Mouse (Mus musculus): ENCODE measurements at regions not wholly inside any gene's neighbourhood (a gene's known extent, or its start where the extent isn't known, plus 50 kb on each side); places are given as distances from the start of the nearest gene placed in this dataset.

GRCm38 (mm10) chr6:126384210-126385012, 150.8 kb downstream of the Kcna5 start:
- TF ChIP-seq CTCF (IDR thresholded peaks at IDR 0.05; ENCODE audit: borderline replicate concordance, extremely low read depth, insufficient read depth, insufficient read length) (no peak), POLR2A (IDR thresholded peaks at IDR 0.05; ENCODE audit: borderline replicate concordance, extremely low read depth, insufficient read depth, insufficient read length, poor library complexity, severe bottlenecking) (no peak)
